Mouse (Mus musculus) left cerebral cortex, adult 8-10 months (tissue): ENCODE measurements around the gene Serhl. TPM values are rescaled to one million over a fixed set of nuclear protein-coding genes. Genes with fewer than 3 reads are reported as not detected.
"Not testable (repeated sequence)": the region's sequence is repeated elsewhere in the genome, so short reads cannot be mapped to it uniquely, and the experiment has no call there.

Experiments used
- DNase-seq, 2 experiments: peaks; one replicate each; pipeline ENCODE4 v3.0.0; 2022; ENCODE audit warnings: low spot score in 2 of 2
- total RNA-seq, 4 experiments: library from RNA; stranded (reverse); gene quantifications; 2 replicates each; pipeline ENCODE4 v1.2.4; 2022

The Serhl gene
- 10 to 100 TPM in 2 of 4 experiments, 1 to 10 TPM in 2; 8.6 to 12.4 (median 10.0) TPM for total RNA-seq

GRCm38 (mm10) chr15:83089429-83089605 lies at the start of gene Serhl:
TSS of gene Serhl (plus strand) at chr15:83089506.
- DNase-seq: no peak

- no peak for DNase-seq
These were observed 49.1 kb upstream of the Serhl start for GRCm38 (mm10) chr15:83040156-83040555.

GRCm38 (mm10) chr15:83042655-83043361 lies 46.5 kb upstream of the Serhl start:
- no peak for DNase-seq

- no peak for DNase-seq
These were observed 46.0 kb upstream of the Serhl start for GRCm38 (mm10) chr15:83043362-83043708.

DNA sequence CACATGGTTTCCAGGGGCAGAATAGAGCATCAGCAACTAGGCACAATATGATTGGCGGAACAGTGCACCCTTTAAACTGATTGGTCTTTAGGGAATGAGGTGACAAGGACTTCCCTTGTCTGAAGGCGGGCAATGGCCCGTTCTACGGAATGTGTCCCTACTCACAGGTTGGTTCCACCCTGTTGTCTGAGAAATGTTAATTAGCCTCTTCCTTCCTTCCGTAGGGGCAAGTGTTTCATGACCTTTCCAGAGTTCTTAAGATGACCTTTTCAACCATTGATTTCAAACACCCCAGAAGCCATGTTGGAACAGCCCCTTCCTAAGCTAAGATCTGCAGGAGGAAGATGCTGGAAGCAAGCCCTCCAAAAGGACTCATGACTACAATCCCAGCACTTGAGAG lies 43.7 kb upstream of the Serhl start:
- DNase-seq: not testable (repeated sequence)

GRCm38 (mm10) chr15:83046308-83046707 lies 43.0 kb upstream of the Serhl start:
- no peak for DNase-seq

DNA sequence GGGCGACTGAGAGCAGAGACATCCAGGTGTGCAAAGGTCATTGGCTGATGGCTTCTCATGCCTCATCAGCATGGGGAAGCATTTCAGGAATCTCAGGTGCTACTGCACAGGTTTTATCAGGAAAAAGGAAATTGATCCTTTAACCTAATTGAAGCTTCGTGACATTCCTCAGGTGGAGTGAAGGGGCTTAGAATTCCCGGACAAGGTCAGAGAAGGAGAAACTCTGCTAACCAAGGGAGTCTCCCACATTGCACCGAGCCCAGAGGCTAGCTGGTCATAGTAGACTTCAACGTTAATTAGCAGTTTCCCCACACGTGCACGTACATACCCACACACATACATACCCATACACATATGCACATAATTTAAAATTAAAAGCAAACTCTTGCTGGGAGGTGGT lies 42.6 kb upstream of the Serhl start:
- DNase-seq: no peak

GRCm38 (mm10) chr15:83052341-83053104 lies 36.8 kb upstream of the Serhl start:
- DNase-seq: no peak

GRCm38 (mm10) chr15:83053261-83053660 lies 36.0 kb upstream of the Serhl start:
- DNase-seq: no peak

GRCm38 (mm10) chr15:83055569-83055968 lies 33.7 kb upstream of the Serhl start:
- no peak for DNase-seq

GRCm38 (mm10) chr15:83056378-83057083 lies 32.8 kb upstream of the Serhl start:
- DNase-seq: peak; percentile 53 to 63

DNA sequence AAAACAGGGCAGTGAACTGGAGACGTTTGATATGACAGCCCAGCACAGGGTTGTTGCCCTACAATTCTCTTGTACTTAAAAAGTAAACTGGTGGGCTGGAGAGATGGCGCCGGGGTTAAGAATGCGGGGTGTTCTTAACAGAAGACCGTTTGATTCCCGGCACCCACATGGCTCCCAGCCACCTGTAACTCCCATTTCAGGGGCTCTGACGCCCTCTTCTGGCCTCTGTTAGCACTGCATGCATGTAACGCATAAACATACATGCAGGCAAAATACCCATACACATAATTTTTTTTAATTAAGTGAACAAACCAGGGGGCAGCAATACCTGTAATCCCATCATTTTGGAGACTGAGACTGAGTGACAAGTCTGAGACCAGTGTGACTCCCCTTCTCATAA lies 31.8 kb upstream of the Serhl start:
- DNase-seq: no peak

DNA sequence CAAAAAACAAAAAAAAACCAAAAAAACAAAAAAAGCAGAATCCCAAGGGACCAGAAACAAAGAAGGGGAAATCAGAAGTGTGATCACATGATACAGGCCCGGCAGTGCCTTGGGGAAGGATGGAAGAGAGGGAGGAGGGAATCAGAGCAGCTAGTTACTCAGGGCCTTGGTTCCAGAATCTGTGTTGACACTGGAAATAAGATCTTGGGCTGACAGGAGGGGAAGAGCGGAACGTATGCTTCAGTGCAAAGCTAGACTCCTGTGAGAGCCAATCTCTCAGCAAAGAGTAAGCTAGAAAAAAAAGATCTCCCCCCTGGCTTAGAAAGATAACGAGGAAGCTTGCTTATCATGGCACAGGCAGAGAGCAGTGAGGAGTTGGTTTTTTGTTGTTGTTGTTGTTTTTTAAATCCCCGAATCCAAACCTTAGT lies 30.1 kb upstream of the Serhl start:
- DNase-seq: no peak

DNA sequence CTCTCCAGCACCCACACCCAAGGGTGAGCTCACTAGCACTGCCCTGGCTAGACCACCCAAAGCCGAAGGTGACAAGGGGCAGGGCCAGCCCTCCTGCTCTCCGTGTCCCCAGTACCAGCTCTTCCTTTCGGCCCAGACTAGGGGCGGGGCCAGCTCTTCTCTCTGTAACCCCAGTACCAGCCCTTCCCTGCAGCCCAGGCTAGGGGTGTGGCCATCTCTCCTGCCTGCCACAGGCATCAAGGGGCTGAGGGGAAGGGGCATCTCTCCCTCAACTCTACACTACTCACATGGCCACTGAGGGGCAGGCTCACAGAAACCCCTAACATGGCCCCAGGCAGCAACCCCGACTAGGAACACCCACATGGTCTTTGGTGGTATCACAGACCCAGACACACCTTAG lies 27.6 kb upstream of the Serhl start:
- DNase-seq: no peak

- DNase-seq: not testable (repeated sequence)
These were observed 26.7 kb upstream of the Serhl start for GRCm38 (mm10) chr15:83062582-83062981.

DNA sequence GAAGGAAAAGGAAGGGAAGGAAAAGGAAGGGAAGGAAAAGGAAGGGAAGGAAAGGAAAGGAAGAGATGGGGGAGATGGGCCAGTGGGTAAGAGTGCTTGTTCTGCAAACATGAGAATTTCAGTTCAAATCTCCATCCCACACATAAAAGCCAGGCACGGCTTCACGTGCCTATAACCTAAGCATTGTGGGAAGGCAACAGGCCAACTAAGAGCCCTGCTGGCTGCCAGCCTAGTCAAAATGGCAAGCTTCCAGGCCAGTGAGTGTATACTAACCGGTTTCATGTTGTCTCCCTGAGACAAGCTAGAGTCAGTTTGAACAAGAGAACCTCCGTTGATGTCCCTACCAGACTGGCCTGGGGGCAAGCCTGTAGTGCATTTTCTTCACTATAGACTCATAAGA lies 23.8 kb upstream of the Serhl start:
- no peak for DNase-seq

GRCm38 (mm10) chr15:83068270-83068669 lies 21.0 kb upstream of the Serhl start:
- DNase-seq: no peak

GRCm38 (mm10) chr15:83070942-83071341 lies 18.4 kb upstream of the Serhl start:
- no peak for DNase-seq

DNA sequence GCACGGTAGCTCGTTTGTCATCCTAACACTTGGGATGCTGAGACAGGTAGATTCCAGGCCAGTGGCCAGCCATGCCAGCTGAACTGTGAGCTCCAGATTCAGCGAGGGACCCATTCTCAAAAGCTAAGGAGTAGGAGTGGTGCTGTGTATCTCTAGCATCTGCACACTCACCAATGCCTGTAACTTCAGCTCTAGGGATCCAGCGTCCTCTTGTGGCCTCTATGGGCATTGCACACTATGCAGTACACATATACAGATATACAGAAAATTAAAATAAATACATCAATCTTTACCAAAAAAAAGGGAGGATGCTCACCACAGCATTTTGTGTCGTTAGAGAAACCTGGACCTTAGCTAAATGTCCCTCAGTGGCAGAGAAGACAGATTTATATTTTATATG lies 17.6 kb upstream of the Serhl start:
- no peak for DNase-seq

GRCm38 (mm10) chr15:83074179-83074578 lies 15.1 kb upstream of the Serhl start:
- DNase-seq: no peak

DNA sequence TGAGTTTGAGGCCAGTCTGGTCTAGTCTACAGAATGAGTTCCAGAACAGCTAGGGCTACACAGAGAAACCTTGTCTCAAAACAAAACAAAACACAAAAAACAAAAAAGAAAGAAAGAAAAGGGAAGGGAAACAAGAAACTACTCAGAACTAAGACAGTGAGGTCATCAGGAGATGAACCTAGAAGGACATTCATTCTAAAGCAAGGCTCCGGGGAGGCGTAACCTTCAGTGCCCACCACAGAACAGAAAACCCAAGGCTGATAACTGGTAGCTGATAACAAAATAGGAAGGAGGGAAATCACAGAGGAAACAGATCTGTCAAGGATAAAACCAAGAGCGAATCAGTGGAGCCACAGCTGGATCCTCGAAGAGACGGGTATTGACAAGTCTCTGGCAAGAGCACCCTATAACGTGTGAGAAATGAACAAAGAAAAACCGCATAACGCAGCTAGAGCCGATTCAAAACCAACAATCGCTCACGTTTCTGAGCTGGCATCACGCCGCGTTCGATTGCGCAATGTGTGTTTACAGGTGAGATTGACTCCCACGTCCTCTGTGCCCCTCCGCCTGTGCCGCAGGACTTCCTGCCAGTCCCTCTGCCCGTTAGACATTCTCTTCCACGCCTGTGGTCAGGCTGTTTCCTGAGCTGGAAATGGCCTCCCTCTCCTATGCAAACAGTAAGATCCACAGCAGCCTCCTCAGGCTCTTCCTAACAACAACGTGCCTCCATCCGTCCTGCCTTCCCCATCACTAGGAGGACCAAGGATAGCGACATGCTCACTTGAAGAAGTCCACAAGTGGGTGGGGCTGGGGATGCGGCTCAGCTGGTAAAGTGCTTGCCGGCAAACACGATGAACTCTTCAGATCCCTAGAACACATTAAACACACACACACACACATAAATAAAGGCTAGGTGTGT lies 13.4 kb upstream of the Serhl start:
- DNase-seq: no peak

DNA sequence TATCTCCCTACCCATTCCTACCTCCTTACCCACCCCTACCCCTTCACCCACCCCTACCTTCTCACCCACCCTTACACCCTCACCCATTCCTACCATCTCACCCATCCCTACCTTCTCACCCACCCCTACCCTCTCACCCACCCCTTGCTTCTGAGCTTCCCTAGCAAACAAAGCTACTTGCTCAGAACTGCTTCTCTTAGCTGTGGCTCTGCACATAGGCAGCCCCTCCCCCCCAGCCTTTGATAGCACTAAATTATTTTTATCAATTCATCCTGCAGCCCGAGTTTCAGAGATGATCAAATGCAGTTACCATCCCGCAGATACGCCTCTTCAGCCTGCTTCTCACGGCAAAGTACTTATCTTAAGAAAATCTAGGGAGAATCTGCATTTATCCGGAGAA lies 5.8 kb upstream of the Serhl start:
- peak in 1 of 2 experiments; percentile 23 for DNase-seq
